Mouse (Mus musculus) liver, adult (tissue): ENCODE measurements around the gene Umps.

Experiments used
- GATA4 ChIP-seq: IDR thresholded peaks from 2 replicates; pipeline ENCODE4 v1.6.1; 2014; ENCODE audit warnings: mild to moderate bottlenecking, low read length; ENCODE audit not compliant: insufficient replicate concordance

Umps gene

DNA sequence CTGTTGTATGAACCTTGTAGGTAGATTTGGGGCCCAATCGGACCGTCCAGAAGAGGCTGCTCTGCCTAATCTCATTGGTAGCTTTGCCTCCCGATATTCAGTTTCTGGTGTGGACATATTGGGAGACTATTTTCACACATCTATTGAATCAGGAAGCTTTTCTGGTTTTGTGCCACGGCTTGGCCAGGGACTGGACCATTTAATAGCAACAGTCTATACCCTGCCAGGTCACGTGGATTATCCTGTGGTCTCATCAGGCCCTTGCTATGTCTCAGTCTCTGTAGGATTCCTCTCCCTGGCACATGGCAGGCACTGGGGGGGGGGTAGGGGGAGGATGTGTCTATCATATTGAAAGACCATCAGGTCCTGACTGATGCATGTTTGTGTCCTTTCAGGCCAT, 26.7 kb downstream of the Umps start:
- no peak for TF ChIP-seq GATA4

DNA sequence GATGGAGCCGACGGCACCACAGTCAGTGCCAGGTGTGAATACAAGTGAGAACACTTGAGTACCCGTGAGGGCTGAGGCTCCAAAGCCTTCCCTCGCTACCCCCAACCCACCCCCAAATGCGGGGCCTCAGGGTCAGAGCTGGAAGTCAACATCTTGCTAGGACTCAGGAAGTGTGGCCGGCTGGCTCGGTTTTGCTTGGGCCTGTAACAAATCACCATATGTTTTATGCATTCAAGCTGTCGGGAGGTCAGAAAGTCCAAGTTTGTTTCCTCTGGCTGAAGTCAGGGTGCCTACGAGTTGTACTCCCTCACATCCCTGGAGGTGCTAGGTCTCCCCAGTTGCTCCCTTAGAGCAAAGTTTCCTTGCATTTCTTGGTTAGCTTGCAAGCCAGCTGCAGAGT, 27.2 kb downstream of the Umps start:
- TF ChIP-seq GATA4 = no peak

DNA sequence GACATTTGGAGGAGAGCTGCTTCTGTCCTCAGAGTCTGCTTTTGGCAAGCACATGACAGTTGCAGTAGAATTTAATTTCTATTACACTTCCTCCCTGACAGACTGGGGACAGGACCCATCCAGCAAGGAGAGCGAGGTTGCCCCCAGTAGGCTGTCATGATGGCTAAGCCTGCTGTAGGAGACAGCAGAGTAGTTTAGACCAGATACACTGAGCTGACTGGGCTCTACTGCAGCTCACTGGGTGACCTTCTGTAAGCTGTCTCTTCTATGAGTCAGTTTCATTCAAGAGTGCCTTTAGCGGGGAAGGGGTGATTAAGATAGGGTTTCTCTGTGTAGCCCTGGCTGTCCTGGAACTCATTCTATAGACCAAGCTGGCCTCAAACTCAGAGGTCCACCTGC, 27.7 kb downstream of the Umps start:
- no peak for TF ChIP-seq GATA4

DNA sequence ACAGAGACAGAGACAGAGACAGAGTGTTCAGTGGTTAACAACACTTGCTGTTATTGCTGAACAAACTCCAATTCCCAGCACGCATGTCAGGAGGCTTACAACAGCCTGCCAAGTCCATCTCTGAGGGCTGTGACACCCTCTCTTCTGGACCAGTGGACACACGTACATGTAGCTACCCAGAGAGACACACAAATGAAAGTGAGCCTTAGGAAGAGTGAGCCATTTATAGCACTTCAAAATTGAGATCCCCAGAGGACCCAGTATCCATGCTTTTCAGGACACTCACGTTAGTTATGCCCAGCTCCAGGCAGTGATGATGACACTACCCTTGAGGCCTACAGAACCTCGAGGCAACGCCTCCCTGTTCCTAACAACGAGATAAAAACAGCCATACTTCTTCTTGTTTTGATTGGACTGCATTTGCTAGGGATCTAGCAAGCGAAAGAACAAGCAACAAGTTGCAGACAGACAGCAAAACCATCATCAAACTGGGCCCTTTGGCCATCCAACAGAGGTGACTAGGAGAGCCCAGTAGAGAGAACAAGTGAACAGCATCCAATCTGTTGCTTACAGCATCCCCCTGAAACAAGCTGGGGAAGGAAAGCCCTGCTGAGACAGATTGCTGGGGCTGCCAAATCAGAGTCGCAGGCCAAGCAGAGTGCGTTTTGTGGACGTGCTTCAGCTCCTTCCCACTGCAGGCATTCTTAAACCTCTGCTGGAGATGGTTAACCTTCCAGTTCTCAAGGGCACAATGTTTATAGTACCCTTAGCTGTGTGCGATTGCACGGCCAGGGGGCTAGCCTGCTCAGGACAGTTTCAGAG, 28.3 kb downstream of the Umps start:
- no peak for TF ChIP-seq GATA4

DNA sequence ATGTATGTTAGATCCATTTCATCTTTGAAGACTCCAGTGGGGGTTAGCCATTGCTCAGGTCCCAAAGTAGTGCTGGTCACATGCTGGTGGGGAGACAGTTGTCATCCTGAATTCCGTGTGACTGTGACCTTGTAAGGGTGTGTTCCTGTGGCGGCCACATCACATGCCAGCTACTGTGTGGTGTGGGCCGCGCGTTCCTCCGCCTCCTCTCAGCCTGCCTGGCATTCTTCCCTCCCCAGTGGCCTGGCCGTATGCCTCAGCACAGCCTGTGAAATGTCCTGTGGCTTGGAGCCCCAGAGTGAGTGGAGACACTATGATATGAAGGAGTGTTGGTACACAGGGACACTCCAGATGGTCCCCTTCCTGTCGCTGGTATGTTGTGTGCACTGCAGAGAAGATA, 29.3 kb downstream of the Umps start:
- TF ChIP-seq GATA4 = peak; percentile 16; the same call in 1 of the 2 replicates

DNA sequence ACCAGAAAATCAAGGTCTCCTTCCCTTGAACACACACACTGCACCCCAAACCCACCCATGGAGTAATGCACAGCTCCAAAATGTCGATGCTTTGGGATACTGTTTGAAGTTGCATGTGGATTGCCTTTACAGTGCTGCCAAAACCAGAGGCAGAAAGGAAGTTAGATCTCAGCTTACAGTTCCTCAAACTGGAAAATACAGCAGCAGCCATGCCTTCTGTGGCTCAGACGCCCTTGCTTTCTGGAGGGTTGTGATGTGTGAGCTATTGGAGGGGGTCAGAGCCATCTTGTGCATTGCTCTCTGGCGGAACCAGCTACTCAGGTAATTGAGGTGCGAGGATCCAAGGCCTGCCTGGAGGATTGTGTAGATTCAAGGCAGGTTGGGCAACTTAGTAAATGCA, 30.0 kb downstream of the Umps start:
- TF ChIP-seq GATA4 = no peak

DNA sequence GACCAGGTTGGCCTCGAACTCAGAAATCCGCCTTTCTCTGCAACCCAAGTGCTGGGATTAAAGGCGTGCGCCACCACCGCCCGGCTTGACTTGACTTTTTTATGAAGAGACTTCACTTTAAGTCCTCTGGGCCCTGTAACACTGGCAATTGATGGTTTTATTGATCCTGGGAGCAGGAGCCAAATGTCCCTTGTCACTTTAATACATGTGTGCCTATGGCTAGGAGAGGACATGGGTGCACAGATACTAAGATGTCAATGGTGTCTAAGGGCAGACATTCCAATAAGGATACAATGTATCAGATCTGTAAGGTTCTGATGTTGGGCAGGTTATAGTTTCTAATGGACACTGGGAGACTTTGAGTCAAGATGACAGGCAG, 31.4 kb downstream of the Umps start:
- no peak for TF ChIP-seq GATA4

DNA sequence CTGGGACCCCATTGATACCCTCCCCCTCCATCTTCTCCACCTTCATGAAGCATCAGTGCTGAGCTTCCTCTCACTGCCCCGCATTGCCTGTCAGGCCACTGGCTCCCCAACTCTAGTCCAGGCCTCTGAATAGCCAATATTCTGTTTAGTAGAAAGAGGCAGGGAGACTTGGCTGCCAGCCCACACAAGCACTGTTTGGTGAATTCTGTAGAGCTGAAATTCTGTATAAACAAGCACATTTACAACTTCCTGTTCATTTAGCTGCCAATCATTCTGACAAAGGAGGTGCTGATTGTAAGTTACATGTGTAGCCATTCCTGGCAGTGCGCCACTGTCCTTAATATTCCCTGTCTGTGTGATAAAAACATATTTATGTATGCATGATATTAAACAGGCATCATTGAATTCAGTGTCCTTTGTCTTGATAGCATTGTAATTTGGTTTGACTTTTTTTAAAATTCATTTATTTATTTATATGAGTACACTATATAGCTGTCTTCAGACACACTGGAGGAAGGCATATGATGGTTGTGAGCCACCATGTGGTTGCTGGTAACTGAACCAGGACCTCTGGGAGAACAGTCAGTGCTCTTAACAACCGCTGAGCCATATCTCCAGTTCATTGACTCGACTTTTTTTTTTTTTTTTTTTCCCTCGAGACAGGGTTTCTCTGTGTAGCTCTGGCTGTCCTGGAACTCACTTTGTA, 32.0 kb downstream of the Umps start:
- no peak for TF ChIP-seq GATA4

DNA sequence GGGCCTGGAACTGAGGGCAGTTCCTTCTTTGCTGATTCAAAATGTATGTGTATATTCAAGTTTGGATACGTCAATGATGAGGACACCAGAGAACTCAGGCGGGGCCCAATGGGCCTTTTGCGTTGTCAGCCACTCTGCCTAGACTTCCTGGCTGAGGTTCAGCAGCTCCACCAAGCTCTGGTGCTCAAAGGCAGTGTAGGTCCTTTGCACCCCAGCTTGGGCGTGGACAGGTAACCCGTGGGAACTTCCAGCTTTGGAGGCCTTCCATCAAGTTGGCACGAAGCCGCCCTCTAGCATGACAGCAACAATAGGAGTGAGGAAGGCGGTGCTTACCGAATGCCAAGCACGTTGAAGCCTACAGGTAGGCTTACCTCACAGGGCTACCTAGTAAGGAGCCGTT, 33.4 kb downstream of the Umps start:
- no peak for TF ChIP-seq GATA4

DNA sequence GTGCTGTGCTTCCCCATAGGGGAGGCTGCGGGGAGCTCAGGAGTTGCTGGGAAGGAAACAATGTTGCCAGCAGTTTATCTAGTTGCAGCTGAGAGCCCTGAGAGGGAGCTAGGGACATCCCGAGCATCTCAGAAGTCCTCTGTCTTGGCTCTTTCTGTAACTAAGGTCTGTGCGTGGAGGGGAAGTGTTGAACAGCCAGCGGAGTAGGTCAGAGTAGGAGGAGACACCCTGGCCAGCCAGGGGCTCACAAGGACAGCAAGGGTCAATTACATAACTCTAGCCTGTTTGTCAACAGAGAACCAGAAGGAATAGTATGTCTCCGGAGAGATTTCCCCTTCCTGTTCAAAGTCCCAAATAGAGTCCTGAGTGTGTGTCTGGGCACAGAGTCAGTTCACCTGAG, 34.7 kb downstream of the Umps start:
- TF ChIP-seq GATA4 = no peak

DNA sequence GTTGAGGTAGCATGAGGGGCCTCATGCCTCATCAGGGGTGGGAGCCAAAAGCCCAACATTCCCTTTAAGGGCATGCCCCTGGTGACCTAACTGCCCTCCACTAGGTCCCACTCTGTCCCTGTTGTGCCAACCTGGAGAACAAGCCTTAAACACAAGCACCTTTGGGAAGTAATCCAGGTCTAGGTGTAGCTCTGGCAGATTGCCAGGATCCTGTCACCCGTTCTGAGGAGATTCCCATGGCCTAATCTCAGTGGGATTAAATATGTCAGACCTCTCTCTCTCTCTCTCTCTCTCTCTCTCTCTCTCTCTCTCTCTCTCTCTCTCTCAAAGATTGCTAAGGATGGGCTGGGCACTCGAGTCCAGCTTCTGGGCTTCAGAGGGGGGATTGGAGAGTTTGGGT, 35.2 kb downstream of the Umps start:
- TF ChIP-seq GATA4 = no peak

DNA sequence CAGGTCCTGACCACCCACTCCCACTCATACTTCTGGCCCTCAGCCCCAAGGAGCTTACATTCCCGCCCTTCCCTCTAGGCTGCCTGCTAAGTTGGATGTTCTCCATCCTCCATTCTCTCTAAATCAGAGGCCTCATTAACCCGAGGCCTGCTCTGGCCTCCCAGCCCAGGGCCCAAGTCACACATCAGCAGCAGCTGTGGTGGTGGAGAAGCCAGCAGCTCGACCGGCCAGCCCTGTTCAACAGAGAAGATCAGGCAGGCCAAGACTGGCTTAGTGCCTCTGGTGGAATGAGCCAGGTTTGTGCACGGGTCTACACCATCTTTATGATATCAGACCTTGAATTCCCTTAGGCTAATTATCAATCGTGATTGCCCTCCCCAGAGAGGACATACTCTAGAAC, 36.1 kb downstream of the Umps start:
- no peak for TF ChIP-seq GATA4

DNA sequence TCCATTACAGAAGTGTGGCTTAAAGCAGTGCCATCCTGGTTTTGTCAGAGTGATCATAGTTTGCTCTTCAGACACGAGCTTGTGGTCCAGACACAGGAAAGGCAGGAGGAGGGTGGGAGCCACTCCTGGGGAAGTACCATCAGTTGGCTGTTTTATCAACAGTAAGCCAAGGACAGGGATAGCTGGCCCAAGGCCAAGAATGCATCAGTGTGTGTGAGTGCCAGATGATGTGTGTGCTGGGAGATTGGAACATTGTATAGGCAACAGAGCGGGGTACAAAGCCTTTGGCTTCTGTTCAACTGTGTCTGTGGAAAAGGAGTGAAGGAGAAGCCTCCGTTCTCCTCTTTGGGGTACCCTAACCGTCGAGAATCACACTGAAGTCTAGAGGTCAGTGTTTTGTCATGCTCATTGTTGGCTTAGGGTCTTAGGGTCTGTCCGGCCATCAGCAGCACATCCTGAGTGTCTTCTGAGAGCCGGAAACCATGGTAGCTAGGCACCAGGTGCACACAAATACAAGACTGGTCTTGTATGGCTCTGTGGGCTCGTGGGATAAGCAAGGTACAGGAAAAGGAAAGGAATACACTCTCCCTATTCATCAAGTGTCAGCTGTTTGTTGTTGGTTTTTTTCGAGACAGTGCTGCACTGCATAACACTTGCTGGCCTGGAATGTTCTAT, 37.9 kb downstream of the Umps start:
- no peak for TF ChIP-seq GATA4

DNA sequence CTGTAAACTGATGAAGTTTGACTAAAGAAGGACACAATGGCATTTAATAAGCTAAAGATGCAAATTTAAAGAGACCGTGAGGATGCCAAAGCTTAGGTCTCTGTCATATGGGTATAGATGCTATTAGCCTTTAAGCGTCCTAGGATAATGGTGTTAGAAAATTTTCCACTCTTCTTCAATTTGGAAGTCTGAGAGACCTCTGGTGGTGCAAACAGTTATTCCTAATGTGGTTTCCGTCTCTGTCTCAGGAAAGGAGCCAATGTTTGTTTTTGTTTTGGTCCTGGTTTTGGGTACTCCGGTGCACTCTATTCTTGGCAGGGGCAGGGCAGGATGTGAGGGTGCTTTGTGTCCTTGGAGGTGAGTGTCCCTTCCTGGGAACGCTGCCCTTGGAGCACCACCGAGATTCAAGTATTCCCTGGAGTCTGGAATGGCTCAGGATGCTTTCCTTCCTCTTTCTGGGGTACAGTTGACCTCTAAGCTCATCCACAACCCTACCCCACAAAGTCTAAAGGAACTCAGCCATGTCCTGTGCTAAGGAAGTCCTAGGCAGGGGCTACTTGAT, 39.5 kb downstream of the Umps start:
- no peak for TF ChIP-seq GATA4

DNA sequence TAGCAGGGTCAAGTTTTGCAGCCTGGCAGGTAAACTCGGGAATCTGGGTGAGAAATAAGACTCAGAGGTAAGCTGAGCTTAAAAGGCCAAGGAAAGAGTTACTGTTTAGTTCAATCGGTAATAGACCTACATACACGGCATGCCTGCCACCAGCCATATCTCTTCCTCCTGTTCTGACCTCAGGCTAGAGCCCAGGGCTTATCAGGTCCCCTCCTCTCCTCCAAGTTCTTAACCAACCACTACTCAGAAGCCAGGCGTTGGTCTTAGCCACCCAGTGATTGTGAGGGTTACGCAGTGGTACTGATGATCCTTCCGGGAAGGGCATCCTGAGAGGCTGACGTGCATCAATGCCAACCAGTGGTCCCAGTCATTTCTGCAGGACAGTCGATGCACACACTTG, 43.1 kb downstream of the Umps start:
- no peak for TF ChIP-seq GATA4

DNA sequence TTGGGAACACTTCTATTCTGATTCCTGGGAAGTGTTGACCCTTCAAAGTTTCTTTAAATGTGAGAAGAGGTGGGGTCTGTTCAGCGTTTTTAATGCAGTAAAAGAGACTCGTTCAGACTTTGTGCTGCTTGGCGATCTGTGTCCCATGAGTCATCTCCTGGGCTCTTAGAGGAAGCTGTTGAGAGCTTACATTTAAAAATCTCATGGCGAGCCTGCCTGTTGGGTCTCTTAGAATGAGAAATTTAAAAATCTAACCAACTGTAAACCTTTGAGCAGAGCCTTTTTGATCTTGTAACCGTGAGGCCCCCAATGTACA, 43.9 kb downstream of the Umps start:
- TF ChIP-seq GATA4 = no peak
